Mouse (Mus musculus): ENCODE data around the gene Cdc42bpa. TPM values are rescaled to one million over a fixed set of nuclear protein-coding genes. Genes with fewer than 3 reads are reported as not detected.
"Not testable (repeated sequence)": the region's sequence is repeated elsewhere in the genome, so short reads cannot be mapped to it uniquely, and the experiment has no call there.

Cdc42bpa gene
- polyA plus RNA-seq, 2 experiments: 8.1 to 9.1 TPM

- ATAC-seq (ENCODE audit: insufficient read depth) (no peak), DNase-seq (ENCODE audit: low read depth in 3 of 3, low spot score in 3 of 3) (no peak)
- H3K27me3 ChIP-seq (ENCODE audit: control insufficient read depth, insufficient read depth, low read length): no peaks in the 10 kb centered on the region
- WGBS (ENCODE audit: insufficient replicate concordance): 82% methylated on average over 4 of the region's 4 CpGs
- H3K9me3 ChIP-seq (ENCODE audit: control insufficient read depth, low read length): no peaks in the 10 kb centered on the region
- H3K4me1 ChIP-seq (replicated peaks; ENCODE audit: control insufficient read depth in 2 of 2, insufficient read depth in 2 of 2, low read length in 1 of 2): 0 out of 4 replicates have a peak, but pooled peaks cover 0 to 1% of the 10 kb centered on the region in 2 experiments
- no peaks in the 10 kb centered on the region for H3K36me3 ChIP-seq (replicated peaks; ENCODE audit: control insufficient read depth, insufficient read depth, low read depth)
- no peak overlapping the region for H3K4me2 ChIP-seq (ENCODE audit: low read depth)
- H3K4me3 ChIP-seq (ENCODE audit: insufficient read depth in 1 of 2, low read depth in 2 of 2, low read length in 2 of 2): no peak overlapping the region
- H3K9ac ChIP-seq (replicated peaks): no peak overlapping the region
- H3K27ac ChIP-seq: no peak overlapping the region
- TF ChIP-seq EP300 (IDR thresholded peaks at IDR 0.05; ENCODE audit: low read depth) (no peak), CTCF (IDR thresholded peaks at IDR 0.05; ENCODE audit: low read depth) (no peak)
Observed at GRCm38 (mm10) chr1:180013479-180013878, 53.2 kb downstream of the Cdc42bpa start.

- DNase-seq (ENCODE audit: low read depth in 3 of 3, low spot score in 3 of 3) (no peak), ATAC-seq (ENCODE audit: insufficient read depth) (no peak)
- no peak for TF ChIP-seq CTCF (IDR thresholded peaks at IDR 0.05; ENCODE audit: low read depth)
- no peak for TF ChIP-seq EP300 (IDR thresholded peaks at IDR 0.05; ENCODE audit: low read depth)
- Histone ChIP-seq H3K4me2 (ENCODE audit: low read depth) (no peak overlapping the region), H3K4me3 (ENCODE audit: insufficient read depth in 1 of 2, low read depth in 2 of 2, low read length in 2 of 2) (no peak overlapping the region), H3K4me1 (replicated peaks; ENCODE audit: control insufficient read depth in 2 of 2, insufficient read depth in 2 of 2, low read length in 1 of 2) (peaks cover 1 to 2% of the 10 kb centered on the region in 2 experiments; a peak in 2 of 4 replicates), H3K9ac (replicated peaks) (no peak overlapping the region), H3K9me3 (ENCODE audit: control insufficient read depth, low read length) (no peaks in the 10 kb centered on the region), H3K27me3 (ENCODE audit: control insufficient read depth, insufficient read depth, low read length) (no peaks in the 10 kb centered on the region), H3K36me3 (replicated peaks; ENCODE audit: control insufficient read depth, insufficient read depth, low read depth) (no peaks in the 10 kb centered on the region), H3K27ac (no peak overlapping the region)
- 72% methylated on average over 2 of the region's 2 CpGs for WGBS (ENCODE audit: insufficient replicate concordance)
Observed at GRCm38 (mm10) chr1:180018218-180018617, 57.9 kb downstream of the Cdc42bpa start.

- Histone ChIP-seq H3K27me3 (ENCODE audit: control insufficient read depth, insufficient read depth, low read length) (no peaks in the 10 kb centered on the region), H3K27ac (no peak overlapping the region), H3K9ac (replicated peaks) (no peak overlapping the region), H3K9me3 (ENCODE audit: control insufficient read depth, low read length) (no peaks in the 10 kb centered on the region), H3K36me3 (replicated peaks; ENCODE audit: control insufficient read depth, insufficient read depth, low read depth) (no peaks in the 10 kb centered on the region), H3K4me3 (ENCODE audit: insufficient read depth in 1 of 2, low read depth in 2 of 2, low read length in 2 of 2) (no peak overlapping the region), H3K4me2 (ENCODE audit: low read depth) (no peak overlapping the region), H3K4me1 (replicated peaks; ENCODE audit: control insufficient read depth in 2 of 2, insufficient read depth in 2 of 2, low read length in 1 of 2) (peaks cover 0 to 2% of the 10 kb centered on the region in 2 experiments; a peak in 2 of 4 replicates)
- ATAC-seq (ENCODE audit: insufficient read depth) (no peak), DNase-seq (ENCODE audit: low read depth in 3 of 3, low spot score in 3 of 3) (no peak)
- WGBS (ENCODE audit: insufficient replicate concordance): 57% methylated on average over 11 of the region's 11 CpGs
- no peak for TF ChIP-seq CTCF (IDR thresholded peaks at IDR 0.05; ENCODE audit: low read depth)
- no peak for TF ChIP-seq EP300 (IDR thresholded peaks at IDR 0.05; ENCODE audit: low read depth)
Observed at GRCm38 (mm10) chr1:180021463-180022296, 61.4 kb downstream of the Cdc42bpa start.

GRCm38 (mm10) chr1:180023512-180023911 lies 63.2 kb downstream of the Cdc42bpa start:
- no peak overlapping the region for H3K27ac ChIP-seq
- H3K27me3 ChIP-seq (ENCODE audit: control insufficient read depth, insufficient read depth, low read length): no peaks in the 10 kb centered on the region
- no peak for TF ChIP-seq CTCF (IDR thresholded peaks at IDR 0.05; ENCODE audit: low read depth)
- TF ChIP-seq EP300 (IDR thresholded peaks at IDR 0.05; ENCODE audit: low read depth): no peak
- no peak overlapping the region for H3K4me3 ChIP-seq (ENCODE audit: insufficient read depth in 1 of 2, low read depth in 2 of 2, low read length in 2 of 2)
- no peak overlapping the region for H3K4me2 ChIP-seq (ENCODE audit: low read depth)
- H3K36me3 ChIP-seq (replicated peaks; ENCODE audit: control insufficient read depth, insufficient read depth, low read depth): no peaks in the 10 kb centered on the region
- peaks cover 0 to 2% of the 10 kb centered on the region in 2 experiments; a peak in 2 of 4 replicates for H3K4me1 ChIP-seq (replicated peaks; ENCODE audit: control insufficient read depth in 2 of 2, insufficient read depth in 2 of 2, low read length in 1 of 2)
- 85% methylated on average over 5 of the region's 5 CpGs for WGBS (ENCODE audit: insufficient replicate concordance)
- DNase-seq (ENCODE audit: low read depth in 3 of 3, low spot score in 3 of 3) (no peak), ATAC-seq (ENCODE audit: insufficient read depth) (no peak)
- H3K9ac ChIP-seq (replicated peaks): no peak overlapping the region
- no peaks in the 10 kb centered on the region for H3K9me3 ChIP-seq (ENCODE audit: control insufficient read depth, low read length)

GRCm38 (mm10) chr1:180029863-180030262 lies 69.6 kb downstream of the Cdc42bpa start:
- DNase-seq (ENCODE audit: low read depth in 3 of 3, low spot score in 3 of 3); H3K9me3 ChIP-seq (ENCODE audit: control insufficient read depth, low read length); H3K27me3 ChIP-seq (ENCODE audit: control insufficient read depth, insufficient read depth, low read length); H3K36me3 ChIP-seq (replicated peaks; ENCODE audit: control insufficient read depth, insufficient read depth, low read depth); H3K4me2 ChIP-seq (ENCODE audit: low read depth); H3K4me3 ChIP-seq (ENCODE audit: insufficient read depth in 1 of 2, low read depth in 2 of 2, low read length in 2 of 2); H3K9ac ChIP-seq (replicated peaks); ATAC-seq (ENCODE audit: insufficient read depth): not testable (repeated sequence)
- H3K27ac ChIP-seq: peak overlapping the region; percentile 52; the same call in 1 of the 2 replicates
- WGBS (ENCODE audit: insufficient replicate concordance): 69% methylated on average over 5 of the region's 5 CpGs
- H3K4me1 ChIP-seq (replicated peaks; ENCODE audit: control insufficient read depth in 2 of 2, insufficient read depth in 2 of 2, low read length in 1 of 2): peaks cover 13 to 15% of the 10 kb centered on the region in 2 experiments
